Mouse (Mus musculus) midbrain, embryonic 10.5 days (tissue): ENCODE results near the gene Gm45837. TPM values are rescaled to one million over a fixed set of nuclear protein-coding genes. Genes with fewer than 3 reads are reported as not detected.

Experiments used
- DNase-seq: peaks from one replicate; pipeline ENCODE4 v3.0.0-alpha.2; 2017; ENCODE audit warnings: low spot score
- H3K27ac ChIP-seq: fragments of 300-500 bp; sonication (generic); replicated peaks from 2 replicates; pipeline ENCODE4 v1.5.1; 2016; ENCODE audit warnings: mild to moderate bottlenecking
- H3K27me3 ChIP-seq: fragments of 300-500 bp; sonication (generic); 2 replicates; pipeline ENCODE4 v1.6.1; 2016; ENCODE audit warnings: low read depth, mild to moderate bottlenecking; ENCODE audit not compliant: poor library complexity, severe bottlenecking
- H3K36me3 ChIP-seq: fragments of 300-500 bp; sonication (generic); 2 replicates; pipeline ENCODE4 v1.6.1; 2016; ENCODE audit warnings: mild to moderate bottlenecking, moderate library complexity
- H3K4me1 ChIP-seq: fragments of 300-500 bp; sonication (generic); 2 replicates; pipeline ENCODE4 v1.6.1; 2016
- H3K4me3 ChIP-seq: fragments of 300-500 bp; sonication (generic); 2 replicates; pipeline ENCODE4 v1.5.1; 2016; ENCODE audit warnings: mild to moderate bottlenecking, moderate library complexity
- H3K9me3 ChIP-seq: fragments of 300-500 bp; sonication (generic); replicated peaks from 2 replicates; pipeline ENCODE4 v1.6.1; 2016; ENCODE audit warnings: mild to moderate bottlenecking
- WGBS: fragments of 180-500 bp; shearing (Covaris S2); methylation state at CpG from one replicate; pipeline ENCODE4 v1.1.7; 2016; 5-methylcytosine and 5-hydroxymethylcytosine counted together
- polyA plus RNA-seq: library from polyadenylated mRNA; unstranded; fragments of >200 nt; fragmentation: Nextera tagmentation; extraction: Ambion mirVana; gene quantifications from 2 replicates; pipeline ENCODE4 v1.2.1, GENCODE M21; 2016

The Gm45837 gene
- polyA plus RNA-seq, 1 experiment from 2014 or later, result 3.0 TPM

DNA sequence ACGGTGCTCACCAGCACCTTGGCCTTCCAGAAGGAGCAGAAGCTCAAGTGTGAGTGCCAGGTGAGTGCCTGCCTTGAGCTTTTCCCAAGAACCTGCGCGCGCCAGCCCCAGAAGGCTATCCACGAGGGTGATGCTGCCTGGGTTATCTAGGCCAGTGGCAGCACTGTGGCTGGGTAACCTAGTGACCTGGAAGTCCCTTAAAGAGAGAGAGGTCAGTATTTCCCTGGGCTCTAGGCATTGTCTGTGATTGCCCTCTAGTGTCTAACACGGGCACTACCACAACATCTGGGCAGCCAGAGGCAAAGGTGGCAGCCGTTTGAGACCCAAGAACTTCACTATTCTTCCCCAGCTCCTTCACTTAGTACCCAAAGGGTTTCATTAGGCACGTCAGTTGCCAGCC, 92.7 kb downstream of the Gm45837 start:
- peak; percentile 64 for DNase-seq
- H3K36me3 ChIP-seq, result no peaks in the 10 kb centered on the region
- peaks cover 19% of the 10 kb centered on the region for H3K4me1 ChIP-seq
- 21% methylated on average over 8 of the region's 8 CpGs for WGBS
- H3K27ac ChIP-seq, result no peak overlapping the region
- no peak overlapping the region for H3K4me3 ChIP-seq
- H3K9me3 ChIP-seq, result peaks cover 7% of the 10 kb centered on the region; the same call in 1 of the 2 replicates
- peaks cover 41% of the 10 kb centered on the region for H3K27me3 ChIP-seq

DNA sequence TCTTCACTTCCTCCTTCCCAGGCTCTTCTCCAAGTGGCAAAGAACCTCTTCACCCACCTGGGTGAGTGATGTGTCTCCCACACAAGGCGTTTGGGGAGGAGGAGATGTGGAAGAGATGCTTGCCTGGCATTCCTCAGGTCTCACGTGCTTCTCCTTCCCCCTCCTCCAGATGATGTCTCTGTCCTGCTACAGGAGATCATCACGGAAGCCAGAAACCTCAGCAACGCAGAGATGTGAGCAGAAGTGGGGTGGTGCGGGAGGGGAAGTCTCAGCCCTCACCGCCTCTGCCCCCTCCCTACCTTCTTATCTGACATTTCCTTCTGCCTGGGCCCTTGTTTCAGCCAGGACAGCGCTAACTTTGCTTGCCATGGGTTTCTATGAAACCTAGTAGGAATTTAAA, 93.1 kb downstream of the Gm45837 start:
- Histone ChIP-seq H3K4me1 (peaks cover 24% of the 10 kb centered on the region), H3K36me3 (no peaks in the 10 kb centered on the region), H3K27me3 (peaks cover 41% of the 10 kb centered on the region), H3K4me3 (no peak overlapping the region), H3K27ac (no peak overlapping the region), H3K9me3 (peaks cover 7% of the 10 kb centered on the region; the same call in 1 of the 2 replicates)
- 41% methylated on average over 7 of the region's 7 CpGs for WGBS
- DNase-seq, result no peak

DNA sequence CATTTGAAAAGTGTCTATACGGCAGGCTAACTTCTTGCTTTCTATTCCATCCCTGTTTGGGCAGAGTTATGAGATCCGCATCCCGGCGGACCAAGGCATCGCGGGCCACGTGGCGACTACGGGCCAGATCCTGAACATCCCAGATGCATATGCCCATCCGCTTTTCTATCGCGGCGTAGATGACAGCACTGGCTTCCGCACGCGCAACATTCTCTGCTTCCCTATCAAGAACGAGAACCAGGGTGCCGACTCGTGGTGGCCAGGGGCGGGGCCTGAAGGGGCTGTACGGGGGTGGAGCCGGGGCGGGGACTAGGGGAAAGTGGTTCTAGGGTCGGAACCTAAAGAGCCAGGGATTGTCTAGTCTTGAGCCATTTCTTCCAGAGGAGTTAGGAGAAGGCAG, 93.8 kb downstream of the Gm45837 start:
- Histone ChIP-seq H3K27me3 (peaks cover 38% of the 10 kb centered on the region), H3K27ac (no peak overlapping the region), H3K36me3 (no peaks in the 10 kb centered on the region), H3K9me3 (peaks cover 7% of the 10 kb centered on the region; the same call in 1 of the 2 replicates), H3K4me3 (peak overlapping the region; percentile 44), H3K4me1 (peaks cover 28% of the 10 kb centered on the region)
- peak; percentile 46 for DNase-seq
- 5% methylated on average over 24 of the region's 24 CpGs for WGBS

DNA sequence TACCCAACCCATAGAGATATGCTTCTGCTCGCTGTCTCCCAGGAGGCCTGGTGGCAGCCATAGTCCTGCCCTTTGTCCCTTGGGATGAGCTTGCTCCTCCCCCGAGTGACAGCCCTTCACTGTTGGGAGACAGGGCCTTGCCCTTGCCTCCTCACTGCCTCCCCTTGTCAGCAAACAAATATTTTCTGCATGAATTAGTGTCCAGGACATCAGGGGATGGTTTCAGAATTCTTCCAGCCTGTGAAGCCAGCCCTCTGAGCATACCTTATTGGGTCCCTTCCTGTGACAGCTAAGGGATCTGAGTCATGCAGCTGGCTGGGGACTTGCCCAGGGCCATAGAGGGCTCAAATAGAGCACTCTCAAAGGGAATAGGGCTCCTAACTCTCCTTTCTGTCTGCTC, 98.5 kb downstream of the Gm45837 start:
- 55% methylated on average over 2 of the region's 2 CpGs for WGBS
- H3K4me1 ChIP-seq, result peaks cover 34% of the 10 kb centered on the region
- peaks cover 18% of the 10 kb centered on the region for H3K27me3 ChIP-seq
- DNase-seq, result no peak
- peak overlapping the region; percentile 55 for H3K27ac ChIP-seq
- no peaks in the 10 kb centered on the region for H3K36me3 ChIP-seq
- H3K9me3 ChIP-seq, result no peaks in the 10 kb centered on the region
- H3K4me3 ChIP-seq, result no peak overlapping the region

DNA sequence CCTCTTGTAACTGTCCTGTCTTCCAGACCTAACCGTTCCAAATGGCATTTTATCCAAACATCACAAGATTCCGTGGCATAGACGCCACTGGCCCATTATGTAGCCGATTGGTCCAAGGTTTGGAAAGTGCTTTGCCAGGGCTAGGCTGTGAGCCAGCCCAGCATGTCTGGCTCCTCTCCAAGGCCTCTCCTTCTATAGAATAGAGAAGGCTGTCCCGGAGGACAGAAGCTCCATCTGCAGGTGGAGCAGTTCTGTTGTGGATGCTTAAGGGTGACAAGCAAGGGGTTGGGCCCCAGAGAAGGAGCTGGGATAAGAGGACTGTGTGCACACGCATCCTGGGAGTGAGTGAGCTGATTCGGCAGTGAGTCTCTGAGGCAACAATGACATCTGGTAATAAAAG, 103.0 kb downstream of the Gm45837 start:
- DNase-seq, result no peak
- H3K4me1 ChIP-seq, result peaks cover 25% of the 10 kb centered on the region

DNA sequence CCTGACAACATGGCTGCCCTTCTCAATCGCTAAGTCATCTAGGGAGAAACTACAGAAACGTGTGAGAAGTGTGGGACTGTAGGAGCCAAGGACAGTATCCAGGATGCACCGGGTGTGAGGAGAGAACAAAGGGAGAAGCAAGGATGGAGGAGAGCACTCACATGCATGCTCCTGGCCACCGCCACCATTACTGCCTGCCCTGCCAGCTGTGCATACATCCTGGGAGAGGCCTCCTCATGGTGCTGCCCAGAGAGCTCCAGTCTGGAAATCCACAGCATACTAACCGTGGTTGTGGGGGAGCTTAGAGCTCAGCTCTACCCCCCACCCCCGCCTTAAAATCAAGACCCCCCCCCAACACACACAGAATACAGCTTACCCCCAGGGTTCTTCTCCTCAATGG, 104.1 kb downstream of the Gm45837 start:
- no peak overlapping the region for H3K4me3 ChIP-seq
- 76% methylated on average over 6 of the region's 6 CpGs for WGBS
- H3K4me1 ChIP-seq, result peaks cover 14% of the 10 kb centered on the region
- no peak for DNase-seq
- H3K9me3 ChIP-seq, result no peaks in the 10 kb centered on the region
- H3K36me3 ChIP-seq, result no peaks in the 10 kb centered on the region
- H3K27ac ChIP-seq, result peak overlapping the region; percentile 49; the same call in 1 of the 2 replicates
- no peaks in the 10 kb centered on the region for H3K27me3 ChIP-seq

More for the DNA sequence above, 103.0 kb downstream of the Gm45837 start:
- H3K9me3 ChIP-seq, result no peaks in the 10 kb centered on the region
- H3K36me3 ChIP-seq, result no peaks in the 10 kb centered on the region
- H3K4me3 ChIP-seq, result no peak overlapping the region
- H3K27me3 ChIP-seq, result no peaks in the 10 kb centered on the region
- 83% methylated on average over 7 of the region's 7 CpGs for WGBS
- no peak overlapping the region for H3K27ac ChIP-seq

DNA sequence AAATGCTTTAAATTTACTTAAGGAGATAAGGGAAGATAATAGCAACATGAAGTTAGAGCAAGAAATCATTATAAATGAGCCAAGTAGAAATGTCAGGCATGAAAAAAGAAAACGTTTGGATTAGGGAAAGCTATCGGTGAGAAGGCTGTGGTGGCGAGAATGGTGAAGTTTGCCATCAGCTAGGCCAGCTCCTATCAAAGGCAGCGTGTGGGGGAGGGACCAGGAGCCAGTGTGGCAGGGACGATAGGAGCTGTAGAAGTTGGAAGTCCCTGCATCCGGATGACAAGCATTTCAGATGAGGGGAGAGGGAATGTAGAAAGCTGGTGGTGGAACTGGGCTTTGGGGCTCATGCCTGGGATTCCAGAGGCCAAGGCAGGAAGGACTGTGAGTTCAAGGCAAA, 104.6 kb downstream of the Gm45837 start:
- DNase-seq, result no peak
- 65% methylated on average over 6 of the region's 6 CpGs for WGBS

DNA sequence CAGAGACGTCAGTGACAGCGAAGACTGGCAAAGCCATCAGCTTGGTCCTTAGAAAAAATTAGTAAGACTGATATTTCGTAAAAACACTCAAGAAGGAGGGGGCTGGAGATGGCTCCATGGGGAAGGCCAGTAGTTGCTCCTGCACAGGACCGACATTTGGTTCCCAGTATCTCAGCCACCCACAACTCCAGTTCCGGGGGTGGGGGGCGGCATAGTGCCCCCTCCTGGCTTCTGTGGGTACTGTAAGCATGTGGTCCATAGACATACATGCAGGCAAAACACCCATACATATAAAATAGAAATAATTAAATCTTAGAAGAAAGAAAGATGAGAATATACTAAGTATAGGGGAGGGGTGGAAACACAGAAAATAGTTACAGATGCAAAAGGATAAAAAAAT, 105.8 kb downstream of the Gm45837 start:
- H3K36me3 ChIP-seq, result no peaks in the 10 kb centered on the region
- H3K27ac ChIP-seq, result no peak overlapping the region
- DNase-seq, result no peak
- WGBS, result 68% methylated on average over 6 of the region's 6 CpGs
- peaks cover 7% of the 10 kb centered on the region; the same call in 1 of the 2 replicates for H3K4me1 ChIP-seq
- H3K27me3 ChIP-seq, result no peaks in the 10 kb centered on the region
- H3K4me3 ChIP-seq, result no peak overlapping the region
- no peaks in the 10 kb centered on the region for H3K9me3 ChIP-seq

More for the DNA sequence above, 104.6 kb downstream of the Gm45837 start:
- no peaks in the 10 kb centered on the region for H3K27me3 ChIP-seq
- H3K9me3 ChIP-seq, result no peaks in the 10 kb centered on the region
- H3K4me3 ChIP-seq, result no peak overlapping the region
- H3K4me1 ChIP-seq, result peaks cover 8% of the 10 kb centered on the region
- no peak overlapping the region for H3K27ac ChIP-seq
- H3K36me3 ChIP-seq, result no peaks in the 10 kb centered on the region

DNA sequence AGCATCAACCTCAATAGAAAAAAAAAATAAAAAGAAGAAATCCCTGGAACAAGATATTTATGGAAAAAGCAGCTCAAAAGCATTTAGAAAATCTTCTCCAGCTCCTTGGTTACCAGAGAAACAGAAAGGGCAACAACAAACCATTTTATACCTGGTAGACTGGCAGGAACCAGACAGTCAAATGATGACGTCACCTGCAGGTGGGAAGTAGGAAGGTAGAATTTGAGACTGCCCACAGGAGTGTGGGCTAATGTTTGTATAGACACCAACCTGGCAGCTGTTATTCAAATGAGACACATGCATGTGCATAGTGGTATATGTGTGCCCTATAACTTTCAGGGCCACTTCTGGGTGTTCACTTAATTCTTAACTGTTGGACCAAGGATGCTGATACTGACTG, 111.0 kb downstream of the Gm45837 start:
- WGBS, result 81% methylated on average over 1 of the region's 1 CpGs
- no peak overlapping the region for H3K4me3 ChIP-seq
- no peaks in the 10 kb centered on the region for H3K36me3 ChIP-seq
- no peak overlapping the region for H3K27ac ChIP-seq
- H3K4me1 ChIP-seq, result peaks cover 12% of the 10 kb centered on the region
- no peak for DNase-seq
- H3K27me3 ChIP-seq, result peaks cover 8% of the 10 kb centered on the region
- H3K9me3 ChIP-seq, result no peaks in the 10 kb centered on the region

DNA sequence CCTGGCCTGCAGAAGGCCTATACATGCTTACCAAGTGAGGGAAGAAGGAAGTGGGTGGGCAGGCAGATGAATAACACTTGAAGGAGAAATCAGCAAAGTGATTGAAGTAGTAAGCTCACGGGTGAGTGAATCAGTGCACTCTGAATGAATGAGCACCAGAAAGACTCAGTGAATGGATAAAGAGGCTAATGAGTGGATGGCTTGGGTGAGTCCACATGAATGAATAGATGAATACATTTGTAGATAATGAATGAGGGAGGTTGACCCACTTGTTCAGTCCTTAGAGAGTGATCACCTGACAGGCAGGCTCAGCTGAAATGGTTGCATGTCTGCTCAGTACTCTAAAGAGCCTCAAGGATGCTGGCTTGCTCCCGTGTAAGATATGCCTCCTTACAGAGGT, 112.5 kb downstream of the Gm45837 start:
- no peak for DNase-seq
- WGBS, result 59% methylated on average over 2 of the region's 2 CpGs

DNA sequence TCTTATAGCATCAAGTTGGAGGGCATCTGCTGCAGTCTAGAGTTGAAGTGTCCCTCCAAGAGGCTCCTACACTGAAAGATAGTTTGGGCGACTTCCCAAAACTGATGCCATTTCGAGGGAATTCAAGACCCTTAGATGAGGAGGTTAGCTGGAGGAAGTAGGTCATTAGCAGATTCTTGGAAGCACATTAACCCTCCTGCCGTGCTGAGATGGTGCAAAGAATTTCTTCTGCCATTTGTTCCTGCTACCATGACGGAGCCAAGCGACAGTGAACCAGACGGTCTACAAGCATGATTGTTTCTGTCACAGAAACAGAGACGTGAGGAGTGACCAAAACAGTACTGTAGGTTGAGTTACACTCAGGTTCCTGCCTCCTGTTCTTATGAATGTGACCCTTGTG, 115.8 kb downstream of the Gm45837 start:
- peaks cover 8% of the 10 kb centered on the region for H3K27me3 ChIP-seq
- no peaks in the 10 kb centered on the region for H3K36me3 ChIP-seq
- H3K9me3 ChIP-seq, result no peaks in the 10 kb centered on the region
- DNase-seq, result no peak
- H3K27ac ChIP-seq, result no peak overlapping the region
- WGBS, result 85% methylated on average over 7 of the region's 7 CpGs
- no peak overlapping the region for H3K4me3 ChIP-seq
- peaks cover 12% of the 10 kb centered on the region for H3K4me1 ChIP-seq

More for the DNA sequence above, 112.5 kb downstream of the Gm45837 start:
- no peak overlapping the region for H3K27ac ChIP-seq
- H3K36me3 ChIP-seq, result no peaks in the 10 kb centered on the region
- no peaks in the 10 kb centered on the region for H3K9me3 ChIP-seq
- H3K27me3 ChIP-seq, result peaks cover 8% of the 10 kb centered on the region
- peaks cover 12% of the 10 kb centered on the region for H3K4me1 ChIP-seq
- H3K4me3 ChIP-seq, result no peak overlapping the region

DNA sequence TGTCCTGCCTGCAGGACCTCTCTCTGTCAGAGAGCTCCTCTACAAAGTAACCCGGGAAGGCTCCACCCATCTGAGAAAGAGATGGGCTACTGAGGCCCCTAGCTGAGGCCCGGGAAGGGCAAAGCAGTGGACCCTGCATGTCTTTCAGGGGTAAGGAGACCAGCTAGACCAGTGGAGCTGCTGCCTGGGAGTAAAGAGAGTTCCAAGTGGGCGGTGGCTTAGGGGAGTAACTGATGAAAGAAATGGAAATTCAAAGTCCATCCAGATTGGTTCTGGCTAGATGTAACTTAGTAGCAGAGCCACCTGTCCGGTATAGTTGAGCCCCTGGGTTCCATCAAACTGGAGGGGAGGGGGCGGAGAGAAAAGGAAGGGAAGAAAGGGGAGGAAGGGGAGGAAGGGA, 123.7 kb downstream of the Gm45837 start:
- Histone ChIP-seq H3K36me3 (no peaks in the 10 kb centered on the region), H3K4me1 (peaks cover 29% of the 10 kb centered on the region), H3K4me3 (no peak overlapping the region), H3K27ac (no peak overlapping the region), H3K27me3 (0 out of 2 replicates have a peak, but pooled peaks cover 6% of the 10 kb centered on the region), H3K9me3 (no peaks in the 10 kb centered on the region)
- 25% methylated on average over 5 of the region's 5 CpGs for WGBS
- DNase-seq, result no peak

DNA sequence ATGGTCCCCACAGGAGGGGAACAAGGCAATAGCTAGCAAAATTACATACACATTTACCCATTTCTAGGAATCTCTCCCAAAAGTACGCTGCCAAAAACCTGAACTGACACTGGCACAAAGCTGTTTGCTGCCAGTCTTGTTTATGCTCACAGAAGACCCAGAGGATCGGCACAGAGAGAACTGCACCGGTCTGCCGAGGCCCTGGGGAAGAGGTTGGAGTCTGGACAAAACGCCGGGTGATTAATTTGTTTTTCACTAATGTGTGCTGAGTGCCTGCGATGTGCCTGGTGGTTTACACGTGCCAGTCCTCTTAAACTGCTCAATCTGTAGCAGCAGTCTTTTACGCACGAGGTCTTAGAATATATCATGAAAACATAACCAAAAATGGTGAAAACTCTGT, 124.4 kb downstream of the Gm45837 start:
- Histone ChIP-seq H3K9me3 (no peaks in the 10 kb centered on the region), H3K36me3 (no peaks in the 10 kb centered on the region), H3K4me1 (peaks cover 29% of the 10 kb centered on the region), H3K4me3 (no peak overlapping the region), H3K27me3 (peaks cover 6% of the 10 kb centered on the region; the same call in 1 of the 2 replicates), H3K27ac (no peak overlapping the region)
- 92% methylated on average over 10 of the region's 10 CpGs for WGBS
- DNase-seq, result no peak

DNA sequence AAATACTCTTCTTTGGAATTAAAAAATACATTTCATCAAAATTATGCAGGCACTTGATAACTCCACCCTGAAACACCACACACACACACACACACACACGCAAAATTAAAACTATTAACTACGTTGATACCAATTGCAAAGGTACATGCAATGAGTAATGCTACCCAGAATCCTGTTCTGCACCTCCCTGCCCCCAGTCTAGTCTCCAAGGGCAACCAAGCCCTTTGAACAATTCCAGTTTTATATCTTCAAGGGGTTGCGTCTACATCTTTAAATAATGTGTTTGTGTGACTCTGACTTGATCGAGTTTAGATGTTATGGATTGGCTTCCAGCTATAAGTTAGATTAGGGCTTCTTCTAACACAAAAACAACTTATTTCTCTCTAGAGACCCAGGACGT, 124.8 kb downstream of the Gm45837 start:
- Histone ChIP-seq H3K9me3 (no peaks in the 10 kb centered on the region), H3K27me3 (peaks cover 6% of the 10 kb centered on the region; the same call in 1 of the 2 replicates), H3K4me1 (peaks cover 29% of the 10 kb centered on the region), H3K4me3 (no peak overlapping the region), H3K27ac (no peak overlapping the region), H3K36me3 (no peaks in the 10 kb centered on the region)
- WGBS, result 85% methylated on average over 5 of the region's 5 CpGs
- no peak for DNase-seq
